Mouse (Mus musculus): ENCODE data around the gene Defb45.

DNA sequence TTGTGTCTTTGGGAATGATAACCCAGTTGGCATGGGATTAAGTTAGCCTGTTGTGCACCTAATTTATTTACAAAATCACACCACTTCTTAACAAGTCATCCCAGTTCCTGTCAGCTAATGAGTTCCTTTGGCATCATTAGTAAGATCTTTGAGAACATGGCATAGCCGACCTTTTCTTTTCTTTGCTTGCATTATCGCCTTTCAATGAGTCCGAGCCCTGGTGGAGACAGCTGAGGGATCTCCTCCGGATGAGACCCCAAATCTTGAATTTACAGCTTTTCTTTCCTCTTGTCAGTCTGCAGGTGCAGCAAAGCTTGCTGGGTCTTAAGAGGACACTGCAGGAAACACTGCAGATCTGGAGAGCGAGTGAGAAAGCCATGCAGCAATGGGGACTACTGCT, 30.2 kb downstream of the Defb45 start, which contains the start of gene Gm17416:
- TF ChIP-seq CTCF (IDR thresholded peaks at IDR 0.05; ENCODE audit: borderline replicate concordance, control insufficient read depth, extremely low read depth, insufficient read depth, low read length, poor library complexity): no peak
- no peak for TF ChIP-seq POLR2A (IDR thresholded peaks at IDR 0.05; ENCODE audit: control insufficient read depth, extremely low read depth, insufficient read depth, low read length, poor library complexity)

Measured in thymus, adult 2 months (tissue).